Mouse (Mus musculus) adrenal gland, postnatal 14 days (tissue): ENCODE results near the gene Slc25a53. TPM values are rescaled to one million over a fixed set of nuclear protein-coding genes. Genes with fewer than 3 reads are reported as not detected.
A peak's percentile ranks its signal among the peaks of the same experiment; 100 is the strongest.
"Not testable (repeated sequence)": the region's sequence is repeated elsewhere in the genome, so short reads cannot be mapped to it uniquely, and the experiment has no call there.

ENCODE experiments used
- DNase-seq: peaks from one replicate; pipeline ENCODE4 v3.0.0; 2021; ENCODE audit warnings: mixed read lengths
- long read RNA-seq, 2 experiments: library from polyadenylated mRNA; stranded (forward); transcript quantifications; one replicate each; pipeline ENCODE4 v2.0.0; 2021
- total RNA-seq: library from RNA; stranded (reverse); gene quantifications from 2 replicates; pipeline ENCODE4 v1.2.3, GENCODE M21; 2021

The Slc25a53 gene
- total RNA-seq = 6.8 and 8.4 TPM in 2 replicates
- long read RNA-seq, experiment 1, partial matches to known transcripts = 0 of 7 reads
- long read RNA-seq, experiment 1, other reads (novel, unspliced or antisense) = 5 of 7 reads
- long read RNA-seq, experiment 2, partial matches to known transcripts = 0 of 2 reads
- long read RNA-seq, experiment 2, other reads (novel, unspliced or antisense) = 2 of 2 reads

- DNase-seq = peak; percentile 90
Observed at GRCm38 (mm10) chrX:137038000-137038483, at the start of gene Slc25a53. Slc25a53 (minus strand) TSS chrX:137038302.

GRCm38 (mm10) chrX:137063202-137063601 is 25.1 kb upstream of the Slc25a53 start:
- no peak for DNase-seq

GRCm38 (mm10) chrX:137049425-137050225 is 11.5 kb upstream of the Slc25a53 start, which contains the start of gene Fam199x:
Fam199x (plus strand) TSS chrX:137049594.
- DNase-seq = peak; percentile 91

GRCm38 (mm10) chrX:137049060-137049424 is 10.9 kb upstream of the Slc25a53 start:
- no peak for DNase-seq

- no peak for DNase-seq
Observed at GRCm38 (mm10) chrX:137038502-137038901, 400 bp upstream of the Slc25a53 start.

GRCm38 (mm10) chrX:137037470-137037999 is 567 bp downstream of the Slc25a53 start:
- DNase-seq = no peak

GRCm38 (mm10) chrX:137034322-137034721 is 3.8 kb downstream of the Slc25a53 start:
- no peak for DNase-seq

- DNase-seq = no peak
Observed at GRCm38 (mm10) chrX:137031726-137032125, 6.4 kb downstream of the Slc25a53 start.

- DNase-seq = no peak
Observed at GRCm38 (mm10) chrX:137030916-137031315, 7.2 kb downstream of the Slc25a53 start.

GRCm38 (mm10) chrX:137019310-137019709 is 18.8 kb downstream of the Slc25a53 start:
- DNase-seq = peak; percentile 76

GRCm38 (mm10) chrX:137017668-137018067 is 20.4 kb downstream of the Slc25a53 start:
- no peak for DNase-seq

GRCm38 (mm10) chrX:137015099-137015709 is 22.9 kb downstream of the Slc25a53 start:
- DNase-seq = peak; percentile 66

GRCm38 (mm10) chrX:136996256-136996655 is 41.8 kb downstream of the Slc25a53 start:
- DNase-seq = no peak

GRCm38 (mm10) chrX:136993641-136994040 is 44.5 kb downstream of the Slc25a53 start:
- DNase-seq = no peak

- peak; percentile 70 for DNase-seq
Observed at GRCm38 (mm10) chrX:136992978-136993547, 45.0 kb downstream of the Slc25a53 start, which contains the start of gene Zcchc18. Zcchc18 (plus strand) TSS chrX:136993155.

GRCm38 (mm10) chrX:136992191-136992965 is 45.7 kb downstream of the Slc25a53 start:
- no peak for DNase-seq

GRCm38 (mm10) chrX:136991274-136991673 is 46.8 kb downstream of the Slc25a53 start:
- DNase-seq = no peak

GRCm38 (mm10) chrX:136986039-136986438 is 52.1 kb downstream of the Slc25a53 start:
- no peak for DNase-seq

- peak; percentile 18 for DNase-seq
Observed at GRCm38 (mm10) chrX:136978616-136979015, 59.5 kb downstream of the Slc25a53 start.

- peak; percentile 55 for DNase-seq
Observed at GRCm38 (mm10) chrX:136976424-136977084, 61.5 kb downstream of the Slc25a53 start, which contains the start of the genes Tmsb15l and Tmsb15b1. Tmsb15l (minus strand) TSS chrX:136976869. Tmsb15b1 (minus strand) TSS chrX:136976874.

- not testable (repeated sequence) for DNase-seq
Observed at GRCm38 (mm10) chrX:136975397-136975796, 62.7 kb downstream of the Slc25a53 start, which contains the start of gene Tmsb15b2. Tmsb15b2 (minus strand) TSS chrX:136975497.
